Mouse (Mus musculus) adrenal gland, postnatal 36 days (tissue): ENCODE results near the gene Cd81. TPM values are rescaled to one million over a fixed set of nuclear protein-coding genes. Genes with fewer than 3 reads are reported as not detected.

Experiments
- DNase-seq, 2 experiments: peaks; one replicate each; pipeline ENCODE4 v3.0.0; 2021; ENCODE audit warnings: mixed read lengths in 1 of 2
- total RNA-seq, 2 experiments: library from RNA; stranded (reverse); gene quantifications; 2 replicates each; pipeline ENCODE4 v1.2.3; 2021

Cd81 gene
- total RNA-seq, 2 experiments from 2014 or later, result 689 to 765 TPM

DNA sequence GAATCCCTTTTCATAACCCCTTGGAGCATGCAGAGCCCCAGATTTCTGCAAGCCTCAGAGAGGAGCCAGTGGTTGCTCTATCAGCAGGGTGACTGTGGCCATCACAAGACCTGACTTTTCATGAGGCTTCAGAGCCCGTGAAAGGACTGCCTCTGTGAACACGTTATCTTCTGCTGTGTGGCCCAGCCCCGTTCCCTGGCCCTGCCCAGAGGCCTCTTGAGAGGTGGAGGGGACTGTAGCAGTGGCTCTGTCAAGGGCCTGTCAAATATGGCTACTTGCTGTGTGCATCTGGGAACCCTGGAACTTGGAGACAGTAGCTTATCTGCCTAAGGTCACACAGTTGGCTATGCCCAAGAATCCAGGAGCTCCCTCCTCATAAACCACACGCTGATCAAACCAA is 59.2 kb downstream of the Cd81 start:
- DNase-seq, result no peak

DNA sequence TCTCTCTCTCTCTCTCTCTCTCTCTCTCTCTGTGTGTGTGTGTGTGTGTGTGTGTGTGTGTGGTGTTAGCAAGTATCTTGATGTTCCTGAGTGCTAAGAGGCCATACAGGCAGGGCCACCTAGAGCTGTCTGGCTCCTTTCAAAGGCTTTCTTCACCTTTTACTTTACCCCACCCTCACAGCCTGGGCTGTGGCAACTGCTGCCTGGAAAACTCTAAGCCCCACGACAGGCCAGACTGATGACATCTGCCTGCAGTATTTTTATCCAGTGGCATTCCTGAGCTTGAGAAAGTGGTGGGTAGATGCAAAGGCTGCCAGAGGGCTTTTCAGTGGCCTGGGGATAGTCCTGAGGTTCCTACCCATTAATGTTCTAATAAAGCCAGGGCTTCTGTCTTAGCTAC is 59.9 kb downstream of the Cd81 start:
- DNase-seq, result no peak

DNA sequence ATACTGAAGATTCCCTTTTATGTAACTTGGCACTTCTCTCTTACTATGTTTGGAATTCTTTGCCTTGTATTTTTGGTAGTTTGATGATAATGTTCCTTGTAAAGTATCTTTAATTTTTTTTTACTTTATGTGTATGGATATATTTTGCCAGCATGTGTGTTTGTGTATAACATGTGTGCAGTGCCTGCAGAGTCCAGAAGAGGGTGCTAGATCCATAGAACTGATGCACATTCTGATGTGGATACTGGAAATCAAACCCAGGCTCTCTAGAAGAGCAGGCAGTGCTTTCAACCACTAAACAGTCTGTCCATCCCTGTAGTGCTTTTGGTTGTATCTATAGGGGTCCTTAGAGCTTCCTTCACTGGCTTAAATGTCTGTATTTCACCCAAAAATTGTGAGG is 62.2 kb downstream of the Cd81 start:
- DNase-seq, result no peak

DNA sequence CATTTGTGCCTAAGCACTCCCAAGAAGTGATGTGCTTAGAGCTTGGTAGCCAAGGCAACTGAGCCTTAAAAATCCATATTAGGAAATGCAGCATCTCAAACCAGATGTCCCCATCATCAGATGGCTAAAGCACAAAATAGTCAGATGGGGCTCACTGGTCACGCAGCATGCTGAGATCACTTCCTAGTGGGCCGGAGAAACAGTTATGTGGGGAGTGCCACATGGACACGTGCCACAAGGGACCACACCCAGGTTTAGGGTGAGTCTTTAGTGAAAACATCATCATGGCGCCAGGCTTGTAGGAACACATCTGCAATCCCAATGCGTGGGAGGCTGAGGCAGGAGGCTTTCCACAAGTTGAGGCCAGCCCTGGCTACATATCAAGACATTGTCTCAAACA is 64.0 kb downstream of the Cd81 start:
- DNase-seq, result no peak

Other genes with a start within 250 kb of the Cd81 start
- gene Th, start 121.6 kb upstream of the Cd81 start, total RNA-seq, result 100 to 1,000 TPM; 461 to 696 TPM
- gene Ascl2, start 83.5 kb upstream of the Cd81 start, total RNA-seq, result under 1 TPM in 1 of 2 experiments, not detected in 1; 0.46 TPM
- under 1 TPM; 0.59 to 0.63 TPM for gene Tspan32, start 47.7 kb upstream of the Cd81 start, total RNA-seq
- 10 to 100 TPM; 32.4 to 33.3 TPM for gene Tssc4, start 16.5 kb downstream of the Cd81 start, total RNA-seq
- under 1 TPM in 1 of 2 experiments, not detected in 1; 0.43 TPM for gene Trpm5, start 41.9 kb downstream of the Cd81 start, total RNA-seq
- gene Kcnq1, start 53.6 kb downstream of the Cd81 start, total RNA-seq, result 1 to 10 TPM; 2.9 to 7.6 TPM